Mouse (Mus musculus) forebrain, postnatal 0 days (tissue): ENCODE results near the gene Gja4. TPM values are rescaled to one million over a fixed set of nuclear protein-coding genes. Genes with fewer than 3 reads are reported as not detected.

ENCODE experiments used
- ATAC-seq: fragments of 200-750 bp; cut with Nextera tagmentation; 2 replicates; pipeline ENCODE4 v1.8.0; 2017; ENCODE audit warnings: mild to moderate bottlenecking, moderate library complexity
- DNase-seq: peaks from one replicate; pipeline ENCODE4 v3.0.0-alpha.2; 2015
- H3K27ac ChIP-seq: fragments of 300-500 bp; sonication (generic); 2 replicates; pipeline ENCODE4 v1.5.1; 2014; ENCODE audit warnings: low read depth, mild to moderate bottlenecking, antibody characterized with exemption, low read length, moderate library complexity, mixed read lengths
- H3K27me3 ChIP-seq: fragments of 300-500 bp; sonication (generic); 2 replicates; pipeline ENCODE4 v1.6.1; 2014; ENCODE audit warnings: mild to moderate bottlenecking, low read length, mixed read lengths; ENCODE audit not compliant: insufficient read depth
- H3K36me3 ChIP-seq: fragments of 300-500 bp; sonication (generic); 2 replicates; pipeline ENCODE4 v1.6.1; 2014; ENCODE audit warnings: mild to moderate bottlenecking, moderate library complexity; ENCODE audit not compliant: insufficient read depth
- H3K4me1 ChIP-seq: fragments of 300-500 bp; sonication (generic); 2 replicates; pipeline ENCODE4 v1.6.1; 2014; ENCODE audit warnings: antibody characterized with exemption; ENCODE audit not compliant: insufficient read depth
- H3K4me2 ChIP-seq: fragments of 300-500 bp; sonication (generic); 2 replicates; pipeline ENCODE4 v1.6.1; 2014; ENCODE audit warnings: low read depth, mild to moderate bottlenecking, moderate library complexity
- H3K4me3 ChIP-seq: fragments of 300-500 bp; sonication (generic); 2 replicates; pipeline ENCODE4 v1.5.1; 2014; ENCODE audit warnings: low read depth, low read length, mixed read lengths
- H3K9ac ChIP-seq: fragments of 300-500 bp; sonication (generic); 2 replicates; pipeline ENCODE4 v1.6.1; 2014; ENCODE audit warnings: mild to moderate bottlenecking
- H3K9me3 ChIP-seq: fragments of 300-500 bp; sonication (generic); 2 replicates; pipeline ENCODE4 v1.6.1; 2016; ENCODE audit warnings: low read length
- CTCF ChIP-seq: sonication (generic); IDR thresholded peaks from 2 replicates; pipeline ENCODE4 v1.5.1; 2016; ENCODE audit warnings: antibody characterized with exemption, control low read depth, low read depth
- WGBS: fragments of 180-500 bp; shearing (Covaris S2); extraction: QIAGEN DNeasy Blood & Tissue Kit; methylation state at CpG from one replicate; pipeline ENCODE4 v1.1.7; 2014; 5-methylcytosine and 5-hydroxymethylcytosine counted together
- polyA plus RNA-seq: library from polyadenylated mRNA; unstranded; fragments of >200 nt; fragmentation: Nextera tagmentation; extraction: Ambion mirVana; gene quantifications from 2 replicates; pipeline ENCODE4 v1.2.1, GENCODE M21; 2015
- total RNA-seq: library from RNA; depleted of rRNA; stranded (reverse); fragments of >200 nt; gene quantifications from 2 replicates; pipeline ENCODE4 v1.2.3, GENCODE M21; 2014; rRNA removed

The Gja4 gene
- total and polyA plus RNA-seq, 2 experiments from 2014 or later: 15.3 to 20.5 TPM

DNA sequence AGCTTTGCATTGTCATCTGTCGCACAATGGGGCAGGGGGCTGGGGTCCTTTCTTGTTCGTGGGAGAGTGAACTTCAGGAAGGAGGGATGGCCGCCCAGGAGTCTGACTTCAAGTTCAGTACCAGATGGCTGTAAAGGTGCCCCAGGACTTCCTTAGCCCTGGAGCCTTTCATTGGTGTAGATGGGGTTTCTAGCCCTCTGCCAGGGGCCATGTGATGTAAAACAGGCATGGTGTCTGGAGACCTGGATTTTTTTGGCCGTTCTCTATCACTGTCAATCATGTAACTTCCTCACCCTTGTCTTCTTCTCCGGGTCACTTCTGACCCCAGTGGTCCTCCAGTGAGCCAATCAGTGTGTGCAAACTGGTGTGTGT, 49.7 kb downstream of the Gja4 start:
- Histone ChIP-seq H3K27ac (no peak overlapping the region), H3K9ac (no peak overlapping the region), H3K4me2 (no peak overlapping the region), H3K27me3 (no peaks in the 10 kb centered on the region; the same call in 1 of the 2 replicates), H3K4me1 (no peaks in the 10 kb centered on the region), H3K36me3 (no peaks in the 10 kb centered on the region), H3K9me3 (no peaks in the 10 kb centered on the region), H3K4me3 (no peak overlapping the region)
- DNase-seq: no peak
- 73% methylated on average over 5 of the region's 5 CpGs for WGBS
- no peak for TF ChIP-seq CTCF
- no peak for ATAC-seq

GRCm38 (mm10) chr4:127263438-127264182, 50.2 kb downstream of the Gja4 start:
- H3K27ac ChIP-seq: no peak overlapping the region
- 68% methylated on average over 19 of the region's 19 CpGs for WGBS
- DNase-seq (no peak), ATAC-seq (no peak)
- H3K9me3 ChIP-seq: no peaks in the 10 kb centered on the region
- no peak for TF ChIP-seq CTCF
- no peak overlapping the region for H3K4me2 ChIP-seq
- no peaks in the 10 kb centered on the region for H3K4me1 ChIP-seq
- H3K9ac ChIP-seq: no peak overlapping the region
- no peaks in the 10 kb centered on the region for H3K27me3 ChIP-seq
- no peaks in the 10 kb centered on the region for H3K36me3 ChIP-seq
- H3K4me3 ChIP-seq: no peak overlapping the region

GRCm38 (mm10) chr4:127261601-127262000, 52.2 kb downstream of the Gja4 start:
- no peak overlapping the region for H3K9ac ChIP-seq
- H3K36me3 ChIP-seq: no peaks in the 10 kb centered on the region
- H3K4me3 ChIP-seq: no peak overlapping the region
- H3K4me2 ChIP-seq: no peak overlapping the region
- no peak overlapping the region for H3K27ac ChIP-seq
- WGBS: 90% methylated on average over 14 of the region's 14 CpGs
- no peaks in the 10 kb centered on the region for H3K9me3 ChIP-seq
- no peaks in the 10 kb centered on the region for H3K4me1 ChIP-seq
- ATAC-seq (no peak), DNase-seq (no peak)
- no peaks in the 10 kb centered on the region for H3K27me3 ChIP-seq
- TF ChIP-seq CTCF: no peak

Other genes starting within 250 kb of the Gja4 start
- gene Zmym6, start 236.7 kb downstream of the Gja4 start, total RNA-seq: 26.9 and 46.3 TPM in 2 replicates
- gene Zmym6, start 236.7 kb downstream of the Gja4 start, polyA plus RNA-seq: 9.6 and 17.1 TPM in 2 replicates
- gene Tmem35b, start 190.3 kb downstream of the Gja4 start, total RNA-seq: 6.0 and 7.8 TPM in 2 replicates
- 9.5 and 10.8 TPM in 2 replicates for gene Tmem35b, start 190.3 kb downstream of the Gja4 start, polyA plus RNA-seq
- gene Dlgap3, start 144.8 kb downstream of the Gja4 start, total RNA-seq: 66.9 and 85.5 TPM in 2 replicates
- gene Dlgap3, start 144.8 kb downstream of the Gja4 start, polyA plus RNA-seq: 23.1 and 28.0 TPM in 2 replicates
- 30.2 and 43.8 TPM in 2 replicates for gene Smim12, start 70.3 kb downstream of the Gja4 start, total RNA-seq
- gene Smim12, start 70.3 kb downstream of the Gja4 start, polyA plus RNA-seq: 61.4 and 64.8 TPM in 2 replicates
- 1.2 TPM in 1 of 2 replicates, not detected in the other for gene Gjb3, start 16.8 kb upstream of the Gja4 start, total RNA-seq
- gene Gjb3, start 16.8 kb upstream of the Gja4 start, polyA plus RNA-seq: 0.20 and 0.30 TPM in 2 replicates
- not detected in 2 replicates for gene Gjb4, start 40.0 kb upstream of the Gja4 start, total RNA-seq
- gene Gjb4, start 40.0 kb upstream of the Gja4 start, polyA plus RNA-seq: not detected in 2 replicates
- 0.10 TPM in 1 of 2 replicates, not detected in the other for gene Gjb5, start 44.1 kb upstream of the Gja4 start, total RNA-seq
- gene Gjb5, start 44.1 kb upstream of the Gja4 start, polyA plus RNA-seq: 0.11 TPM in 1 of 2 replicates, not detected in the other